Mouse (Mus musculus) MEL (cell line): Measurements from ENCODE around the gene Fbxl22. TPM values are rescaled to one million over a fixed set of nuclear protein-coding genes. Genes with fewer than 3 reads are reported as not detected.

ENCODE experiments used
- DNase-seq: peaks from one replicate; pipeline ENCODE4 v3.0.0; 2011; ENCODE audit warnings: low read depth, low spot score
- H3K27ac ChIP-seq: 2 replicates; pipeline ENCODE4 v1.5.1; 2012; ENCODE audit warnings: low read depth, mild to moderate bottlenecking, control low read depth, low read length, moderate library complexity; ENCODE audit not compliant: control insufficient read depth
- H3K27me3 ChIP-seq, 2 experiments: fragments of 150-350 bp in 1 of 2; sonication (generic) in 1 of 2; 2 replicates each; pipeline ENCODE4 v1.6.1; 2012; ENCODE audit warnings: low read length in 2 of 2, mild to moderate bottlenecking in 2 of 2, improper control_type of control experiment in 1 of 2, moderate library complexity in 1 of 2; ENCODE audit not compliant: insufficient read depth in 2 of 2, control insufficient read depth in 1 of 2
- H3K36me3 ChIP-seq, 2 experiments: 2 replicates each; pipeline ENCODE4 v1.6.1; 2012 to 2014; ENCODE audit warnings: low read length in 2 of 2, improper control_type of control experiment in 1 of 2, inconsistent platforms in 1 of 2, mild to moderate bottlenecking in 1 of 2; ENCODE audit not compliant: insufficient read depth in 2 of 2, control insufficient read depth in 1 of 2
- H3K4me1 ChIP-seq, 2 experiments: fragments of 150-350 bp in 1 of 2; sonication (generic) in 1 of 2; 2 replicates each; pipeline ENCODE4 v1.6.1; 2012; ENCODE audit warnings: low read length in 2 of 2, improper control_type of control experiment in 1 of 2, mild to moderate bottlenecking in 1 of 2; ENCODE audit not compliant: insufficient read depth in 2 of 2, control insufficient read depth in 1 of 2
- H3K4me3 ChIP-seq, 2 experiments: fragments of 150-350 bp in 1 of 2; sonication (generic) in 1 of 2; 2 replicates each; pipeline ENCODE4 v1.5.1; 2012; ENCODE audit warnings: low read depth in 2 of 2, low read length in 2 of 2, mild to moderate bottlenecking in 2 of 2, moderate library complexity in 2 of 2, control low read depth in 1 of 2, improper control_type of control experiment in 1 of 2; ENCODE audit not compliant: control insufficient read depth in 1 of 2, insufficient read depth in 1 of 2
- H3K79me2 ChIP-seq: 2 replicates; pipeline ENCODE4 v1.6.1; 2012; ENCODE audit warnings: mild to moderate bottlenecking, low read length, moderate library complexity; ENCODE audit not compliant: control insufficient read depth, poor library complexity, insufficient read depth
- H3K9ac ChIP-seq: 2 replicates; pipeline ENCODE4 v1.6.1; 2012; ENCODE audit warnings: low read depth, mild to moderate bottlenecking, control low read depth, low read length, moderate library complexity; ENCODE audit not compliant: control insufficient read depth, poor library complexity, severe bottlenecking
- H3K9me3 ChIP-seq: fragments of 150-350 bp; sonication (generic); replicated peaks from 2 replicates; pipeline ENCODE4 v1.6.1; 2012; ENCODE audit warnings: mild to moderate bottlenecking, low read length, improper control_type of control experiment, moderate library complexity; ENCODE audit not compliant: insufficient read depth
- BHLHE40 ChIP-seq: IDR thresholded peaks from 2 replicates; pipeline ENCODE4 v1.6.1; 2012; ENCODE audit warnings: low read depth, mild to moderate bottlenecking, inconsistent platforms, low read length, improper control_type of control experiment, borderline replicate concordance
- CHD1 ChIP-seq: IDR thresholded peaks from 2 replicates; pipeline ENCODE4 v1.6.1; 2012; ENCODE audit warnings: low read depth, mild to moderate bottlenecking, inconsistent platforms, low read length, improper control_type of control experiment
- CHD2 ChIP-seq: IDR thresholded peaks from 2 replicates; pipeline ENCODE4 v1.6.1; 2011; ENCODE audit warnings: low read length, improper control_type of control experiment
- ELF1 ChIP-seq: IDR thresholded peaks from 2 replicates; pipeline ENCODE4 v1.6.1; 2014; ENCODE audit warnings: low read depth, mild to moderate bottlenecking, inconsistent platforms, low read length, improper control_type of control experiment, moderate library complexity
- EP300 ChIP-seq, 2 experiments: IDR thresholded peaks; 2 replicates each; pipeline ENCODE4 v1.6.1; 2011; ENCODE audit warnings: improper control_type of control experiment in 2 of 2, low read length in 2 of 2, low read depth in 1 of 2, mild to moderate bottlenecking in 1 of 2
- GABPA ChIP-seq: IDR thresholded peaks from 2 replicates; pipeline ENCODE4 v1.6.1; 2012; ENCODE audit warnings: low read depth, mild to moderate bottlenecking, inconsistent platforms, low read length, improper control_type of control experiment, moderate library complexity
- GATA1 ChIP-seq: IDR thresholded peaks from 2 replicates; pipeline ENCODE4 v1.6.1; 2011; ENCODE audit warnings: low read depth, low read length, improper control_type of control experiment
- MAX ChIP-seq: IDR thresholded peaks from 2 replicates; pipeline ENCODE4 v1.6.1; 2011; ENCODE audit warnings: low read length, improper control_type of control experiment
- MAZ ChIP-seq: IDR thresholded peaks from 2 replicates; pipeline ENCODE4 v1.6.1; 2012; ENCODE audit warnings: low read depth, mild to moderate bottlenecking, inconsistent platforms, low read length, improper control_type of control experiment
- MEF2A ChIP-seq: IDR thresholded peaks from 2 replicates; pipeline ENCODE4 v1.6.1; 2014; ENCODE audit warnings: low read depth, mild to moderate bottlenecking, inconsistent platforms, low read length, improper control_type of control experiment; ENCODE audit not compliant: poor library complexity, insufficient replicate concordance, severe bottlenecking; ENCODE audit errors: extremely low read depth
- MYB ChIP-seq: IDR thresholded peaks from 2 replicates; pipeline ENCODE4 v1.6.1; 2011; ENCODE audit warnings: mild to moderate bottlenecking, low read depth, low read length, improper control_type of control experiment
- NRF1 ChIP-seq: IDR thresholded peaks from 2 replicates; pipeline ENCODE4 v1.6.1; 2014; ENCODE audit warnings: low read depth, mild to moderate bottlenecking, inconsistent platforms, low read length, improper control_type of control experiment, moderate library complexity; ENCODE audit not compliant: poor library complexity, insufficient read depth, severe bottlenecking
- POLR2AphosphoS5 ChIP-seq: IDR thresholded peaks from 2 replicates; pipeline ENCODE4 v1.6.1; 2012; ENCODE audit warnings: low read depth, borderline replicate concordance, mild to moderate bottlenecking, inconsistent platforms, low read length, moderate library complexity, mixed read lengths
- RAD21 ChIP-seq: IDR thresholded peaks from 2 replicates; pipeline ENCODE4 v1.6.1; 2011; ENCODE audit warnings: mild to moderate bottlenecking, low read depth, low read length, improper control_type of control experiment
- TBP ChIP-seq: IDR thresholded peaks from 2 replicates; pipeline ENCODE4 v1.8.0; 2011; ENCODE audit warnings: low read depth, low read length, improper control_type of control experiment
- USF1 ChIP-seq: IDR thresholded peaks from 2 replicates; pipeline ENCODE4 v1.6.1; 2014; ENCODE audit warnings: low read depth, mild to moderate bottlenecking, inconsistent platforms, low read length, improper control_type of control experiment, moderate library complexity
- USF2 ChIP-seq, 2 experiments: IDR thresholded peaks; 2 replicates each; pipeline ENCODE4 v1.6.1; 2011 to 2012; ENCODE audit warnings: improper control_type of control experiment in 2 of 2, low read length in 2 of 2, borderline replicate concordance in 1 of 2, inconsistent platforms in 1 of 2, low read depth in 1 of 2, mild to moderate bottlenecking in 1 of 2; ENCODE audit not compliant: insufficient read depth in 1 of 2
- ZC3H11A ChIP-seq: IDR thresholded peaks from 2 replicates; pipeline ENCODE4 v1.6.1; 2012; ENCODE audit warnings: low read depth, mild to moderate bottlenecking, inconsistent platforms, low read length, improper control_type of control experiment
- ZKSCAN1 ChIP-seq: IDR thresholded peaks from 2 replicates; pipeline ENCODE4 v1.6.1; 2012; ENCODE audit warnings: low read depth, mild to moderate bottlenecking, inconsistent platforms, low read length, improper control_type of control experiment, moderate library complexity
- polyA plus RNA-seq, 2 experiments: library from polyadenylated mRNA; stranded (reverse) in 1 of 2; unstranded in 1 of 2; fragments of >175 nt in 1 of 2; fragments of >200 nt in 1 of 2; gene quantifications; 2 replicates each; pipeline versions ENCODE4 v1.2.1 to v1.2.4; 2012; ENCODE audit warnings: low replicate concordance in 2 of 2, low read depth in 1 of 2; ENCODE audit not compliant: insufficient read length in 2 of 2, insufficient read depth in 1 of 2, missing spikeins in 1 of 2
- total RNA-seq: library from RNA; depleted of rRNA; stranded (reverse); fragments of 300-350 nt; gene quantifications from 2 replicates; pipeline ENCODE4 v1.2.3, GENCODE M21; 2012

Fbxl22 gene
- total and polyA plus RNA-seq, 3 experiments: 0.35 to 0.47 TPM; not detected in 1

GRCm38 (mm10) chr9:66516296-66516940 is 2.0 kb upstream of the Fbxl22 start:
- Histone ChIP-seq H3K9me3 (no peaks in the 10 kb centered on the region), H3K4me1 (peaks cover 0 to 4% of the 10 kb centered on the region in 2 experiments; a peak in 2 of 4 replicates), H3K4me3 (no peak overlapping the region), H3K79me2 (peaks cover 4% of the 10 kb centered on the region; the same call in 1 of the 2 replicates), H3K36me3 (peaks cover 0 to 3% of the 10 kb centered on the region in 2 experiments; a peak in 2 of 4 replicates), H3K27ac (no peak overlapping the region), H3K9ac (no peak overlapping the region), H3K27me3 (no peaks in the 10 kb centered on the region)
- DNase-seq: no peak
- TF ChIP-seq ZC3H11A (no peak), BHLHE40 (no peak), POLR2AphosphoS5 (no peak), RAD21 (no peak), NRF1 (no peak), USF1 (no peak), USF2 (IDR thresholded peaks at IDR 0.05; ENCODE audit: borderline replicate concordance in 1 of 2, insufficient read depth in 1 of 2, low read depth in 1 of 2, low read length in 2 of 2) (no peak), MYB (no peak), CHD1 (no peak), EP300 (IDR thresholded peaks at IDR 0.05; ENCODE audit: low read depth in 1 of 2, low read length in 2 of 2) (no peak), CHD2 (no peak), MEF2A (no peak), TBP (no peak), ZKSCAN1 (no peak), GABPA (no peak)

- Histone ChIP-seq H3K9ac (no peak overlapping the region), H3K36me3 (peaks cover 0 to 4% of the 10 kb centered on the region in 2 experiments; a peak in 2 of 4 replicates), H3K27me3 (no peaks in the 10 kb centered on the region), H3K27ac (no peak overlapping the region), H3K4me3 (no peak overlapping the region), H3K4me1 (peaks cover 0 to 4% of the 10 kb centered on the region in 2 experiments; a peak in 2 of 4 replicates), H3K9me3 (no peaks in the 10 kb centered on the region), H3K79me2 (peaks cover 4% of the 10 kb centered on the region; the same call in 1 of the 2 replicates)
- no peak for DNase-seq
- TF ChIP-seq USF2 (IDR thresholded peaks at IDR 0.05; ENCODE audit: borderline replicate concordance in 1 of 2, insufficient read depth in 1 of 2, low read depth in 1 of 2, low read length in 2 of 2): no peak
- no peak for TF ChIP-seq MAZ
- no peak for TF ChIP-seq GATA1
- no peak for TF ChIP-seq MAX
- no peak for TF ChIP-seq MEF2A
- no peak for TF ChIP-seq ELF1
- no peak for TF ChIP-seq ZC3H11A
Measured at GRCm38 (mm10) chr9:66515680-66516210, 1.4 kb upstream of the Fbxl22 start.
